11 mouse cellular contexts compared by ENCODE assay signal in genomic region chr10:118419000-118419425, GRCm38 (mm10). TPM values are rescaled to one million over a fixed set of nuclear protein-coding genes. Genes with fewer than 3 reads are reported as not detected.
DNase-seq lines count a peak whose midpoint lies in the region; ATAC-seq lines count a peak whose summit lies in the region.
"Had no signal": no experiment of that assay in that cellular context is flagged by ENCODE, and none has a peak within 500 bp of the region (broad histone marks: within the 10 kb centered on the region; RNA-seq: fewer than 3 reads in every experiment).

No protein-coding gene starts in this region.

- ATAC-seq in hematopoietic stem cell, adult 5-6 weeks (replicated peaks in 1 of 2; ENCODE audit: insufficient read depth in 1 of 2, low FRiP score in 2 of 2, low TSS enrichment in 1 of 2, low read depth in 1 of 2, poor library complexity in 2 of 2, severe bottlenecking in 2 of 2) = peak; percentile 95 to 96
- ATAC-seq in monocyte, adult 5-6 weeks (replicated peaks; ENCODE audit: insufficient number of reproducible peaks, low FRiP score, low TSS enrichment, poor library complexity, severe bottlenecking) = peak; percentile 78

- DNase-seq in cerebellum, postnatal 14 days = peak; percentile 20 to 41
- no peak for DNase-seq in cerebellum, adult 9-11 months
- peak; percentile 57 to 63 for DNase-seq in thymus, postnatal 10 days (ENCODE audit: low spot score in 2 of 2)
- DNase-seq in kidney, postnatal 14 days = no peak
- DNase-seq in kidney, postnatal 36 days = no peak
- DNase-seq in cerebellum, adult 11-12 months = no peak
- DNase-seq: gastrocnemius, postnatal 14 days; kidney, adult 9 months had no signal

RNA-seq across cellular contexts. Expression of gene Ifng, which starts 21.8 kb away (rescaled TPM):
- total RNA-seq in hematopoietic stem cell, adult 5-6 weeks (2017) = 1.4 and 1.6 TPM in 2 replicates
- total RNA-seq in monocyte, adult 5-6 weeks (2017) = 59.4 to 177 TPM (median 69.7 TPM) in 3 replicates
- total RNA-seq: gastrocnemius, postnatal 14 days; layer of hippocampus, postnatal 25 days had no signal

Comparison
In these comparisons a context has a peak if more than half of its experiments do, and no peak if none do; other contexts are left out.
1. DNase-seq: peak in cerebellum, postnatal 14 days (2 of 2) and thymus, postnatal 10 days (2 of 2); none in cerebellum, adult 9-11 months (single experiment), kidney, postnatal 14 days (single experiment), kidney, postnatal 36 days (0 of 2) and cerebellum, adult 11-12 months (single experiment).
2. RNA of gene Ifng, which starts 21.8 kb away (total RNA-seq): 59.4 to 177 TPM in monocyte, adult 5-6 weeks; 1.4 to 1.6 TPM in hematopoietic stem cell, adult 5-6 weeks; every median in the first group is over 10 times any median in the second.